ENCODE assay signal across 10 mouse cellular contexts in the genomic region with DNA sequence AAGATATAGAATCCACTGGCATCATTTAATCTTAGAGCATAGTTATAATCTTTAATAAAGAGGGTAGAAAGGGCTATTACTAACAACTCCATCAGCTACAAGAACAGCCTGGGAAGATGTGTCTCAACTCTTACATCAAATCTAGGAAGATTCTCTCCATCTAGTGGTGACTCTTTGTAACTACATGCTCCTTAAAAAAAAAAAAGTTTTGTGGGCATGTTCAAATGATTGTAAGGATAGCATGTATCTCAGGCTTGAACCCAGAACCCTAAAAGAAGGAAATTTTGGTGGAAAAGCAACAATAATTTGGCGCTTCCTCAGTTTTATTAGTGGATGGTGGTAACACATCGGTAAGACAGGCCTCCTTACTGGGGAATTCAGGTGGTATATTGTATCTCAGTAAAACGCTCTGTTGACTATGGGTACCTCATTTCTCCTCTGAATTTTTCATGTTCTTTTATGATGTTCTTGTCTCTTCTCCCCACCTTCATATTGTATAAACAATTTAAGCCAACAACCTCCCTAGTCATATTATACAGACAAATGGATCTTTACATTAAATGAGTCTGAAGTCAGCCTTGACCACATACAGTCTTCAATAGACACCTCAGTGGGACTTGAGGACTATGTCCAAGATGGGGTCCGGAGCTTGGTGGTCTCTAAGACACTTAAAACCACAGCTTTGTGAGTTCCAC. TPM values are rescaled to one million over a fixed set of nuclear protein-coding genes. Genes with fewer than 3 reads are reported as not detected.
DNase-seq lines count a peak whose midpoint lies in the region; ATAC-seq and TF ChIP-seq lines count a peak whose summit lies in the region.
"Had no signal": no experiment of that assay in that cellular context is flagged by ENCODE, and none has a peak within 500 bp of the region (broad histone marks: within the 10 kb centered on the region; RNA-seq: fewer than 3 reads in every experiment).

No protein-coding gene starts in this region.

- 51% methylated on average over 4 of the region's 4 CpGs for WGBS in hindbrain, embryonic 16.5 days
- 53% methylated on average over 4 of the region's 4 CpGs for WGBS in hindbrain, embryonic 10.5 days

- H3K4me3 ChIP-seq in hindbrain, embryonic 16.5 days (ENCODE audit: low read length): no peak overlapping the region
- no peak overlapping the region for H3K4me3 ChIP-seq in hindbrain, embryonic 10.5 days
- no peak overlapping the region for H3K4me3 ChIP-seq in MEL (ENCODE audit: control insufficient read depth in 1 of 2, insufficient read depth in 1 of 2, low read depth in 2 of 2, low read length in 2 of 2)
- H3K4me3 ChIP-seq: heart, embryonic 13.5 days; limb, embryonic 12.5 days had no signal

- TF ChIP-seq CTCF in MEL (IDR thresholded peaks at IDR 0.05 in 2 of 3, conservative IDR thresholded peaks at IDR 0.05 in 1 of 3; ENCODE audit: control insufficient read depth in 1 of 3, insufficient read depth in 1 of 3, low read depth in 2 of 3, low read length in 3 of 3, poor library complexity in 1 of 3, severe bottlenecking in 1 of 3): peak; percentile 7 to 78 (median 69); a peak in 4 of 6 replicates

- no peak for TF ChIP-seq POLR2A in MEL (IDR thresholded peaks at IDR 0.05; ENCODE audit: control insufficient read depth in 1 of 2, insufficient read depth in 1 of 2, low read depth in 1 of 2, low read length in 2 of 2, poor library complexity in 1 of 2)

- no peak overlapping the region for H3K27ac ChIP-seq in hindbrain, embryonic 16.5 days (ENCODE audit: low read depth, low read length)
- no peak overlapping the region for H3K27ac ChIP-seq in hindbrain, embryonic 10.5 days
- H3K27ac ChIP-seq in MEL (ENCODE audit: control insufficient read depth, low read depth, low read length): no peak overlapping the region
- H3K27ac ChIP-seq: heart, embryonic 13.5 days; limb, embryonic 12.5 days had no signal

- H3K36me3 ChIP-seq in hindbrain, embryonic 16.5 days (ENCODE audit: control insufficient read depth, insufficient read depth, low read length): no peaks in the 10 kb centered on the region
- no peaks in the 10 kb centered on the region for H3K36me3 ChIP-seq in hindbrain, embryonic 10.5 days
- H3K36me3 ChIP-seq in MEL (ENCODE audit: control insufficient read depth in 1 of 2, insufficient read depth in 2 of 2, low read length in 2 of 2): no peaks in the 10 kb centered on the region
- H3K36me3 ChIP-seq: heart, embryonic 13.5 days; limb, embryonic 12.5 days had no signal

- TF ChIP-seq EP300 in MEL (IDR thresholded peaks at IDR 0.05; ENCODE audit: low read depth in 1 of 2, low read length in 2 of 2): no peak

- no peaks in the 10 kb centered on the region for H3K9me3 ChIP-seq in hindbrain, embryonic 16.5 days (ENCODE audit: control insufficient read depth, low read length)
- no peaks in the 10 kb centered on the region for H3K9me3 ChIP-seq in hindbrain, embryonic 10.5 days
- no peaks in the 10 kb centered on the region for H3K9me3 ChIP-seq in MEL (replicated peaks; ENCODE audit: insufficient read depth, low read length)
- H3K9me3 ChIP-seq: heart, embryonic 13.5 days; limb, embryonic 12.5 days had no signal

- H3K27me3 ChIP-seq in hindbrain, embryonic 16.5 days (replicated peaks; ENCODE audit: control insufficient read depth, insufficient read depth, low read length): no peaks in the 10 kb centered on the region
- H3K27me3 ChIP-seq in hindbrain, embryonic 10.5 days (ENCODE audit: insufficient read depth, poor library complexity, severe bottlenecking): no peaks in the 10 kb centered on the region
- peaks cover 3 to 6% of the 10 kb centered on the region in 2 experiments for H3K27me3 ChIP-seq in MEL (ENCODE audit: control insufficient read depth in 1 of 2, insufficient read depth in 2 of 2, low read length in 2 of 2)
- H3K27me3 ChIP-seq: heart, embryonic 13.5 days; limb, embryonic 12.5 days had no signal

- no peak overlapping the region for H3K4me2 ChIP-seq in hindbrain, embryonic 16.5 days (ENCODE audit: low read length)
- H3K4me2 ChIP-seq: heart, embryonic 13.5 days; limb, embryonic 12.5 days had no signal

- no peak overlapping the region for H3K9ac ChIP-seq in hindbrain, embryonic 16.5 days (ENCODE audit: low read depth, low read length)
- H3K9ac ChIP-seq in MEL (ENCODE audit: control insufficient read depth, low read depth, low read length, poor library complexity, severe bottlenecking): no peak overlapping the region
- H3K9ac ChIP-seq: heart, embryonic 13.5 days; limb, embryonic 12.5 days had no signal

- DNase-seq in hindbrain, embryonic 10.5 days (ENCODE audit: low spot score): no peak
- peak; percentile 77 for DNase-seq in 3T3-L1 (ENCODE audit: low read depth, low spot score)
- peak; percentile 65 for DNase-seq in MEL (ENCODE audit: low read depth, low spot score)
- DNase-seq in right cerebral cortex, postnatal 14 days: no peak
- DNase-seq in adrenal gland, postnatal 4 days (ENCODE audit: low spot score in 2 of 2): no peak

- TF ChIP-seq RAD21 in MEL (IDR thresholded peaks at IDR 0.05; ENCODE audit: low read depth, low read length): peak; percentile 75

- no peaks in the 10 kb centered on the region for H3K79me2 ChIP-seq in MEL (ENCODE audit: control insufficient read depth, insufficient read depth, low read length, poor library complexity)

- no peaks in the 10 kb centered on the region for H3K4me1 ChIP-seq in hindbrain, embryonic 16.5 days (ENCODE audit: control insufficient read depth, insufficient read depth, low read depth, low read length)
- no peaks in the 10 kb centered on the region for H3K4me1 ChIP-seq in hindbrain, embryonic 10.5 days (replicated peaks)
- no peaks in the 10 kb centered on the region for H3K4me1 ChIP-seq in MEL (ENCODE audit: control insufficient read depth in 1 of 2, insufficient read depth in 2 of 2, low read length in 2 of 2)
- H3K4me1 ChIP-seq: heart, embryonic 13.5 days; limb, embryonic 12.5 days had no signal

- ATAC-seq in hindbrain, embryonic 16.5 days: 0 out of 2 replicates have a peak, but pooled peaks have one; percentile 27
- ATAC-seq in erythroblast, adult 5-6 weeks (replicated peaks; ENCODE audit: low FRiP score, poor library complexity, severe bottlenecking): 0 out of 2 replicates have a peak, but pooled peaks have one; percentile 62
- no peak for ATAC-seq in erythroid progenitor cell, adult 5-6 weeks (replicated peaks; ENCODE audit: low FRiP score, poor library complexity, severe bottlenecking)

TF ChIP-seq in MEL, 35 proteins besides CTCF, POLR2A, EP300 and RAD21:
- TF ChIP-seq MEF2A (IDR thresholded peaks at IDR 0.05; ENCODE audit: extremely low read depth, insufficient replicate concordance, low read depth, low read length, poor library complexity, severe bottlenecking) (no peak), ZNF384 (IDR thresholded peaks at IDR 0.05; ENCODE audit: low read depth, low read length) (peak; percentile 95), RCOR1 (IDR thresholded peaks at IDR 0.05; ENCODE audit: low read depth, low read length) (no peak), TAL1 (IDR thresholded peaks at IDR 0.05; ENCODE audit: low read length) (no peak), SMC3 (IDR thresholded peaks at IDR 0.05; ENCODE audit: low read depth, low read length) (peak; percentile 84), ZC3H11A (IDR thresholded peaks at IDR 0.05; ENCODE audit: low read depth, low read length) (peak; percentile 60), KAT2A (conservative IDR thresholded peaks at IDR 0.05; ENCODE audit: low read depth, low read length) (no peak), ELF1 (IDR thresholded peaks at IDR 0.05; ENCODE audit: low read depth, low read length) (no peak)
TF ChIP-seq in MEL: peak in this region for 3.

RNA-seq across cellular contexts. Expression of gene Lrrc40, which starts 40.4 kb away (rescaled TPM):
- 45.6 and 52.8 TPM in 2 replicates for polyA plus RNA-seq in hindbrain, embryonic 16.5 days (2015; fragmentation: Nextera tagmentation; extraction: Ambion mirVana)
- 65.6 and 74.8 TPM in 2 replicates for polyA plus RNA-seq in hindbrain, embryonic 10.5 days (2016; fragmentation: Nextera tagmentation; extraction: Ambion mirVana)
- 42.6 and 48.9 TPM in 2 replicates for total RNA-seq in MEL (2012; rRNA removed)
- 10 to 100 TPM in 1 of 2 experiments, not detected in 1; 70.0 TPM for polyA plus RNA-seq in MEL (2012; ENCODE audit: insufficient read depth in 1 of 2, insufficient read length in 2 of 2, low read depth in 1 of 2, low replicate concordance in 2 of 2, missing spikeins in 1 of 2)
- total RNA-seq in erythroblast, adult 5-6 weeks (2015; ENCODE audit: low replicate concordance): 6.3 and 6.9 TPM in 2 replicates
- total RNA-seq in erythroblast, adult 5-6 weeks (2017; ENCODE audit: low replicate concordance): 13.2 and 18.4 TPM in 2 replicates
- 10 to 100 TPM; 42.9 to 44.3 TPM for total RNA-seq in adrenal gland, postnatal 4 days (2021)
- 7.1 and 38.2 TPM in 2 replicates for total RNA-seq in erythroid progenitor cell, adult 5-6 weeks (2015; ENCODE audit: low replicate concordance)
- total RNA-seq in erythroid progenitor cell, adult 5-6 weeks (2017; ENCODE audit: low replicate concordance): 10.5 and 20.8 TPM in 2 replicates

RNA-seq across cellular contexts. Expression of gene Srsf11, which starts 40.4 kb away (rescaled TPM):
- 184 and 216 TPM in 2 replicates for polyA plus RNA-seq in hindbrain, embryonic 16.5 days (2015; fragmentation: Nextera tagmentation; extraction: Ambion mirVana)
- polyA plus RNA-seq in hindbrain, embryonic 10.5 days (2016; fragmentation: Nextera tagmentation; extraction: Ambion mirVana): 293 and 326 TPM in 2 replicates
- total RNA-seq in MEL (2012; rRNA removed): 112 and 114 TPM in 2 replicates
- polyA plus RNA-seq in MEL (2012; ENCODE audit: insufficient read depth in 1 of 2, insufficient read length in 2 of 2, low read depth in 1 of 2, low replicate concordance in 2 of 2, missing spikeins in 1 of 2): 100 to 1,000 TPM; 215 to 486 TPM
- 129 and 141 TPM in 2 replicates for total RNA-seq in erythroblast, adult 5-6 weeks (2015; ENCODE audit: low replicate concordance)
- 118 and 152 TPM in 2 replicates for total RNA-seq in erythroblast, adult 5-6 weeks (2017; ENCODE audit: low replicate concordance)
- total RNA-seq in adrenal gland, postnatal 4 days (2021): 100 to 1,000 TPM; 217 to 245 TPM
- 207 and 219 TPM in 2 replicates for total RNA-seq in erythroid progenitor cell, adult 5-6 weeks (2015; ENCODE audit: low replicate concordance)
- total RNA-seq in erythroid progenitor cell, adult 5-6 weeks (2017; ENCODE audit: low replicate concordance): 168 and 230 TPM in 2 replicates

Comparison
In these comparisons a context has a peak if more than half of its experiments do, and no peak if none do; other contexts are left out.
1. DNase-seq: peak in 3T3-L1 (single experiment) and MEL (single experiment); none in hindbrain, embryonic 10.5 days (single experiment), right cerebral cortex, postnatal 14 days (single experiment) and adrenal gland, postnatal 4 days (0 of 2).